Mouse (Mus musculus): ENCODE measurements around the gene Cldn10.

Gene Cldn10

DNA sequence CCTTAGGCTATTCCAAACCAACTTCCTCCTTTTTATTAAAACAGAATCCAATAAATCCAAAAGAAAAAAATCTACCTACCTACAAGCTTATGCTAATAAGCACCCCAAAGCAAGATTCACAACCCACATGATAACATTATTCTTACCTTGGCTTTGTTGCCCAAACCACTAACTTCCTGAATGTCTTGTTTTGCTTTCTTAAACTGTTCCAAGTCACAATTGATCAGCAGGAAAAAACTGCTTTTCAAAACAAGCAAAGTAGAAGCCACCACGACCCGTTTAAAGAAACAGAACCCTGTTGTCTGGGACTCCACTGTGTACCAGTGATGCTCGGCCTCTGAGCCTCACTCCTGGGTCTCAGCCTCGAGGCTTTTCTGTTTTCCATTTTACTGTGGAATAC is 77.2 kb downstream of the Cldn10 start:
- DNase-seq (ENCODE audit: low spot score), result no peak

DNA sequence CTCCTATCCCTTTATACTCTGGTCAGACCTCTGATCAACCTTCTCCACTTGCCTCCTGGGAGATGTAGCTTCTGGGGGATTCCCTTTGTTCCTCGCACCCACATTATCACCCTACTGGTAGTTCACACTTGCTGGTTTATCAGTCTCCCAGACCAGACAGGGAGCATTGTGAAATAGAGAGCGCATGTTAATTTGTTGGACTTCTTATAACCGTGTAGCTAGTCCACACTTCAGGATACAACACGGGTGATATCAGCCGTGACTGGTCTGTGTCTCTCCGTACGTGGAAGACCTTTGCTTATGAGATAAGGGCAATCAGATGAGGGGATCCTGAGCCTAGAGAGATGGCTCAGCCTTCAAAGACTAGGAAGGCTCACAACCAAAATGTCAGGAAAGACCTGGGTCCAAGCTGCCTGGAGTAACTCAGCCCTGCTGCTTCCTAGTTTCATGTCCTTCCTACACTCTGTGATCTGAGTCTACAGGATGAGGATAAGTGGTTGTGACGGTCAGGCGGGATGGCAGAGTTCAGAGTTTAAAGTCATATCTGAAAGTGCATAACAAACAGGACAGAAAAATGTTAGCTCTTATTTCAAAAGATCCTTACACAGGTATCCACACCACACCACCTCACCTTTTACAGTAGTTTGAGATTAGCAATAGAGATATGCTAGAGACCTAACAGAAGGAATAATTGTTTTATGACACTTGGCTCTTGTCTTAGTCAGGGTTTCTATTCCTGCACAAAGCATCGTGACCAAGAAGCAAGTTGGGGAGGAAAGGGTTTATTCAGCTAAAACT is 78.5 kb downstream of the Cldn10 start:
- DNase-seq (ENCODE audit: low spot score), result no peak

DNA sequence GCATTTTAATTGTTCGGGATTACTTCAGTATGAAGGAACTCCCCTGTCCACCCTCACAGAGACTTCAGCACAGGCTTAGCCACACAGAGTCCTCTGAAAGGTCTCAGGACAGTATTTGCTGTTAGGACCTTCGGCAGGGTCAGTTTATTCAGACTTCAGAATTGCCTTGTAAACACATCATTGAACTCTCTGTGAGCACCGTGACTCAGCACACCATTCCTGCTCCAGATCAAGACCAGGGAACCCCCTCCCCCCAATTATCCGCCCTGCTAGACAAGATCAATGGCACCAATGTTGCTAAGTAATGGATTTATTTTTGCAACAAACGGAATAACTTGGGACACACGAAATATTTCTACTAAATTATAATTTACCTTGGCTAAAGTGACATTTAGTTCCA is 79.7 kb downstream of the Cldn10 start:
- DNase-seq (ENCODE audit: low spot score), result no peak

DNA sequence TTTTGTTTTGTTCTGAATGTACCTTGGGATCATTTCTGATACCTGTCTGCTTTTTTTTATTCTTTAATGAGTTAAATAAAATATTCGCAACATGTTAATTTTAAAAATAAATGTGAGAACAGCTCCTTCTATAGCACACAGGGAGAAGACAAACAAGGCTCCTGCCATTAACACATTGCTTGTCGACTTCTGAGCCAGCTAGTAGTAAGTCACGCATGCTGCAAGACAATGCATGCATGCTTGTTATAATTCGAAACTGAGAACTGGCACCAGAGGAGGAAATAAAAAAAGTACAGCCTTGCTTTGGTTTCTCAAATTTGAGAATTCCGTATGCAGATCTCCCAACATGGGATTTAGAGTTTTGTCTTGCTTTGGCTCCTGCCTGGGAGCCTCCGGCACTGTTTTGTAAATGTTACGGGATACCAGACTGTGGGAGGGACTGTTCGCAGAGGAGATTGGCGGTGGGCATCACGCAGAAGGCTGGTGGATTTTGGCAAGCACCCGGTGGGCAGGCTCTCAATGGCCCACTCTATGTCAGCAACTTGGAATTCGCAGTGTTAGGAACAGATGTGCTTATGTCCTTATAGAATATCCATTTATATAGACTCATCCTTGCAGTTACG is 80.5 kb downstream of the Cldn10 start:
- no peak for DNase-seq (ENCODE audit: low spot score)

DNA sequence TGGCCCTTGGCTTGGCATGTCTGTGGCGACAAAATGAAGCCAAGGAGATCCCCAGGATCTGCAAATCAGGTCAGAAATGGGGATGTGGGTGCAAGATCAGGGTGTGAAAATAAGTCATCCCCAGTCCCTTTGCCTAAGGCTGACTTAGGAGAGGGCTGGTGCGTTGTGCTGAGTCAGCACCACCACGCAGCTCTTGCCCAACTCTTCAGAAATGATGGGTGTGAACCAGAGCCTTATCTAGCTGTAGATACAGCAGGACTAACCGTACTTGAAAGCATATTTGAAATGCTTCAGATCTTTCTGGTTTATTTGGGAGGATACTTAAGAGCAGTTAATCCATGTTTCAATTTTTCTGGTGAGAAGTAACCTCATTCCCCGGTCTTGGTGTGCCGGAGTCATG is 82.0 kb downstream of the Cldn10 start:
- DNase-seq (ENCODE audit: low spot score), result no peak

DNA sequence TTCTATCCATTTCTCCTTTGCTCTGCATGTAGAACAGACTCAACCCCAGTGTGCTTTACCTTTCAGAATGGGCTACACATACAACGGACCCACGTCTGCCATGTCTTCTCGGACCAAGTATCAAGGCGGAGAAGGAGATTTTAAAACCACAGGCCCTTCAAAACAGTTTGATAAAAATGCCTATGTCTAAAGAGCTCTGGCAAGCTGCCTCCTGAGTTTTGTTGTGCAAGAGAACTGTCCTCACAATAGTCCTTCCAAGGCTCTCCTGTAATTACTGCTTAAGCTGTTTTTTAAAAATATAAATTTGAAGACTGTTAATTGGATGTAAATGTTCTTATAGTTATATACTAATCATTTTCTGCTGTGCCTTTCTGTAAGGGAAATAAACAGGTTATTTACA is 86.4 kb downstream of the Cldn10 start:
- DNase-seq (ENCODE audit: low spot score), result no peak

DNA sequence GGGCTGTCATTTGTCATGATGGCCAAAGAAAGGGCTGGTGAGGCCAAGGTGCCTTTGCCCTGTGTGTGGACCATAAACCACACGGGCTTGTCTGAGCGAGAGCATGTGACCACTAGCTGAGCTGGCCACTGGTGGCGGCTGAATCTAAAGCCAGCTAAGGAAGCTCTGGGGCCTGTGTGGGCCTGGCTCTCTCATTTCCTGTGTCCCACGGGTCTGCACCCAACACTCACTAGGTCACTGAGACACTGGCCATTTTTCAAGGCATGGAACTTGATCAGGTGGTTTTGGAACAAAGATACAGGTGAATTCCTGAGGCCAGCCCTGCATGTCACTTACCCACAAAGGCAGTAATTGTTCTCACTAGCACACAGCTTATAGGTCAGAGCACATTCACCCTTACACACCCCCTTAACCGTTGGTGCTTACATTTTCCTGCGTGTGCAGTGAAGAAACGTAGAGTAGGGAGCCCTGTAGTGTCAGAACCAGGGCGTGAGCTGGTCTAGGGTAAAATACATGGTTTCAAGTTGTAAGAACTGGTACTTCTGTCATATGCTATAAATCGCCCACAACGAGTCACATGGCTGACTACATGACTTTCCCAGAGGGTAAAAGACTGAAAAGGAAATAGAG is 87.2 kb downstream of the Cldn10 start:
- no peak for DNase-seq (ENCODE audit: low spot score)

DNA sequence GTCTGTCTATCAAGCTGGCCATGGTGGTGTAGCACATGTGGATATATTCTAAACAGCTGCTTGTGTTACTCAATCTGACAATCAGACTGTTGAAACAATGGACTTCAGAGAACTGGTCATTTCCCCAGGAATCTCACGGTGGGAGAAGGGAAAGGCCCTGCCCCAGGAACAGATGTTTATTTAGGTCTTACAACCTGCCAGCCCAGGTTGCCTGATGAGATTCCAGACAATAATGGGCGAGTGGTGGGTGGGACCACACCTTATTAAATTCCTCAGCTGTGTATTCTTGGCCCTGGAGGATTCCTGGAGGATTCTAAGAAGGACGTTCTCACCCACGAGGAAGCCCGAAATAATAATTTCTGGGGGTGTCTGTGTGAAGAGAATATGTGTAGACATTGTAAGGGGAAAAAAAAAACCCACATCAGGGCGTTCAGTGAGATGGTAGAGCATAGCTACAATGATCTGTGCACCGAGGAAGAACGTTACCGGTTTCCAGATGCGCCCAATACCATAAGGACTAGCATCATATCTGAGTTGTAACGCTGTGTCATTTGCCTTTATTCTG is 90.7 kb downstream of the Cldn10 start:
- DNase-seq (ENCODE audit: low spot score), result no peak

DNA sequence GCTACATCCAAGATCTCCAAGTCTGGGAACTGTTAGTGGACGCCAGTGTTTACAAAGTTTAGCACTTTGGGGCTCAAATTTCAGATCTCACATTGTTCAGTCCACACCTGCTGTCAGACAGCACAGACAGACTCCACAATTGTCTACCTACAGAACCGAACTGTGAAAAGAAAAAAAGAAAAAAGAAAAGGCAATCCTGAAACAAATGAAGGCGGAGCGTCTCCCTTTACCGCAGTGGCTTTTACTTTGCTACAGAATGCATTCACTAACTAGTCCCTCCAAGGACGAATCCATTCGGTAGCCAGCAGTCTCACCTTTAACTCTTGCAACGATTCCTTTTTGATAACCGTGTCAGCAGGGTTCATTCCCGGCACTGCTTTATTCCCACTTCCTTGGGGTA is 93.0 kb downstream of the Cldn10 start:
- no peak for DNase-seq (ENCODE audit: low spot score)

DNA sequence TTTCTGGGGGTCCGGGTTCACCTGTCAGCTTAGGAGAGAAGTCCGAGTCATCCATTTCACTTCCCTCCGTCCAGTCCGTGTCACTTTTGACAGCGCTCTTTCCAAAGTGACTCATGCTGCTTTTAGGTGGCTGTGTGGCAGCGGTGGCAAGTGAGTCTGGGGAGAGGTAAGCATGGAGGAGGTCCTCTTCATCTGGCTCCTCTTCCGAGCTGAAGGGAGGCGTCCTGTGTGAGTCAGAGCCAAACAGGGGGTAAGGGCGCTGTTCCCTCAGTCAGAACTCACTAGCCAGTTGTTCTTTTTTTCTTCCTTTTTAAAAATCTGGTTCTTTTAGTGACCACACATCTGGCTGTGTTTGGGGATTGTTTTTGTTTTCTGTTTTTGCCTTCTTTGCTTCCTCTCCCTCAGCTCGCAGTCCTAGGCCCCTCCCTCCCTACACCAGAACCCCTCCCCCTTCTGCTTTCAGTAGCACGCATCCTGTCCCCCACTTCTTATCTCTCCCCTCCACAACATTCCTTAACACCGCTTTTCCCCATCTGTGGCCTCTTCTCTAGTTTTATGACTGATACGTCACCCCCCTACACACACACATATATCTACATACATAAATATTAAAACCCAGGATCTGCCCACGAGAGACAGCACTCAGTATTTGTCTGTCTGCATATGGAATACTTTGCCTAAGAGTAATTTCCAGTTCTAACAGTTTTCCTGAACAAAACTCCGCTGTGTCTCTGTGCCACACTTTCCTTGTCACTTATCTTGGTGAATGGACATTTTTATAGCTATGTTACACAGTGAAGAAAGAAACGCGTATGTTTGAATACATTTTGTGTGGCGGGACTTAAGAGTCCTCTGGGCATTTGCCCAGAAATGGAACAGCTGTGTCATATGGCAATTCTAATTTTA is 95.9 kb downstream of the Cldn10 start:
- DNase-seq (ENCODE audit: low spot score), result no peak

DNA sequence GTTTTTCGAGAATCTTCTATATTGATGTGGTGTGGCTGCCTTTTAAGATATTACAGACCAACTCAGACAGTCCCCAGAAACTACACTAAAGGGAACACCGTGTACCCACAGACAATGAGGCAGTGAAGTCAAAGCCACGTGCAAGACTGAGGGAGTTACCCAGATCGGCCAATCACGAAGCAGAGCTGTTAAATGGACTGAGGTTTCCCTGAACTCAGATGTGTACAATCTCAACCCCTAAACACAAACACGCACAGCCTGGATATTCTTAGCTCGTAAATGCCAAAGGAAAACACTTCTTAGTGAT is 96.5 kb downstream of the Cldn10 start:
- DNase-seq (ENCODE audit: low spot score), result no peak

DNA sequence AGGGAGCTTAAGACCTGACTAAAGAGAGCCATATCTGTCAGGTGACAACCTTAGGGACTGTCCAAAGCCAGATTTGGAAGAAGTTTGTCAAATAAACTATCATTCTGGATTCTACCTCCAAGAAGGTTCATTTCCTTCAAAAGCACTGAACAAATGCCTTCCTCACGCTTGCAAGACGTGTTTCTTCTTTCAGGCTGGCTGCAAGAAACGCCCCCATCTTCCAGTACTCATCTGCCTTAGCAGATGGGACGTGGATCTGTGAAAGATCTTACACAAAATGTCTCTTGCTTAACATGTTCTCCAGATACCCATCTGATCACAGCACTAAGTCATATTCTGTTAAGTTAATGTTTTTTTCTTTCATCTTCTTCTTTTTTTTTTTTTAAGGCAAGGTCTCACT is 102.4 kb downstream of the Cldn10 start:
- DNase-seq (ENCODE audit: low spot score), result no peak

DNA sequence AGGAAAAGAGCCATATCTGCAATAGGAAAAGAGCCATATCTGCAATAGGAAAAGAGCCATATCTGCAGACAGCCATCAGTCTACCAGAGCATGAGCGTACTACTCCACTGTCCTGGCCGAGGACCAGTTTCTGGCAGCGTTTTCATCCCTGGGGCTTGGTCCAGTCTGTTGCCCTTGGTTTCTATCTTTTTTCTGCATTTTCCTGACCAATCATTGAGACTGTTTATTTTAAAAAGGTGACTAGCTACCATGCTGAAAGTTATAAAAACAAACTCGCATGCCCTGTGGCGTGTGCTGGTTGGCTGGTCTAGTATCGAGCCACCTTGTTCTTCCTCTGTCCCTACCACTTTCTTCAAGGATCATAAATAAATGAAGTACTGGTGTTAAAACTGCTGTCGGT is 107.5 kb downstream of the Cldn10 start:
- DNase-seq (ENCODE audit: low spot score), result no peak

DNA sequence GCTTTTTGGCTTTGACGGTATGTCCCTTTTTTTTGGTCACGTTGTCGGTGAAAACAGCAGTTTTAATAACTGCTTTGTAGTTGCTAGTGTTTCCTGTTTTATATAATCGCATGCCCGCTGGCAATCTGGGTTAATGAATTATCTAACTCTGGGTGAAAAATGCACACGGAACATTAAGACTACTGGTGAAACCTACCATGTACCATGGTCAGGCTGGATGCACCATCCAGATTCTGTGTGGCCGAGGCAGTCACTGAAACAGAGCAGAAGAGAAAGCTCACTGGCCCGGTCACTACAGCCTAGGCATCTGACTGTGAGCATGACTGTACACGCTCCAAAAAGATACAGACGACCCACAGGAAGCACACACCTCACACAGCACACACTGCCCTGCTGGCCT is 107.9 kb downstream of the Cldn10 start:
- no peak for DNase-seq (ENCODE audit: low spot score)

DNA sequence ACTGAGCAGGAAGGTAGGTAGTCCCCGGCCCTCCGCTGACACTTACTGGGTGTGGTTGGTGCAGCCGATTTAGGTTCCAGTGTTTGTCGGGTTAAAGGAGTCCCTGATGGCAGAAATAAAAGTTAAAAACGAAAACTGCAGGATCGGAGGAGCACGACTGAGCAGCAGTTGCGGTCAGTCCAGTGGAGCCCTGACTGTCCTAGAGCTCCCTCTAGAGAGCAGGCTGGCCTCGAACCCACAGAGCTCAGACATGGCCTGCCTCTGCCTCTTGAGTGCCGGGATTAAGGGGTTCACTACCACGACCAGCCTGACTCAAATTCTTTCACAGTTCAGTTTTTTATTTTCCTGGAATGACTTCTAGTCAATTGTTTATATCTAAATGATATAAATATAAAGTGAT is 112.2 kb downstream of the Cldn10 start:
- no peak for DNase-seq (ENCODE audit: low spot score)

DNA sequence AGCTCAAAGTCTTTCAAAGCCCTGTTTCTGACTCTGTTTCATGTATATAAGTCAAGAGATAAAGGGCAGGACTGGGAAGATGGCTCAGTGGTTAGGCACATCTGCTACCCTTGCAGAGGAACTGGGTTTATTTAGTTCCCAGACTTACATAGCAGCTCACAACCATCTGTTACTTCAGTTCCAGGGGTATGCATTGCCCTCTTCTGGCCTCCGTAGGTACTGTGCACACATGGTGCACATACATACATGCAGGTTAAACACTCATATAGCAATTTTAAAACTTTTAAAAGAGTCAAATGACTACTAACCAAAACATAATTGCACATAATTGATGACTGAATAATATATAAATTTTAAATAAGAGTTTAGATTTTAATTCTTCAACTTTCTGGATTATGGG is 113.2 kb downstream of the Cldn10 start:
- no peak for DNase-seq (ENCODE audit: low spot score)

DNA sequence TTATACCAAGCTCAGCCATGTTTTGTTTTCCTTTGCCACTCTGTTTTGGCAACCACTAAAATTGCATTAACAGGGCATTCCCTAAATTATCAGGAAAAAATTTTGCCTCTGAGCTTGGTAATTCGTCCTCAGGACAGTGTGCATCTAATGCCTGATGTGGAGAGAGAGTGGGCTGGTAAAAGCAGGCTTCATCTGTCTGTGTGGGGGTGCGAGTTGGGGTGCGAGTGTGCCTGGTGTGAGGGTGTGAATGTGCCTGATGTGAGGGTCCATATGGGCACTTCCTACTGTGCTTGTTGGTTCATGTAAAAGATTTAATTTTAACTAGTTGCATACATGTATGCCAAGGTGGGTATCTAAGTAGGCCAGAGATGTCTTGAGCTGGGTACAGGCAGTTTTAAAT is 115.7 kb downstream of the Cldn10 start:
- DNase-seq (ENCODE audit: low spot score), result no peak

DNA sequence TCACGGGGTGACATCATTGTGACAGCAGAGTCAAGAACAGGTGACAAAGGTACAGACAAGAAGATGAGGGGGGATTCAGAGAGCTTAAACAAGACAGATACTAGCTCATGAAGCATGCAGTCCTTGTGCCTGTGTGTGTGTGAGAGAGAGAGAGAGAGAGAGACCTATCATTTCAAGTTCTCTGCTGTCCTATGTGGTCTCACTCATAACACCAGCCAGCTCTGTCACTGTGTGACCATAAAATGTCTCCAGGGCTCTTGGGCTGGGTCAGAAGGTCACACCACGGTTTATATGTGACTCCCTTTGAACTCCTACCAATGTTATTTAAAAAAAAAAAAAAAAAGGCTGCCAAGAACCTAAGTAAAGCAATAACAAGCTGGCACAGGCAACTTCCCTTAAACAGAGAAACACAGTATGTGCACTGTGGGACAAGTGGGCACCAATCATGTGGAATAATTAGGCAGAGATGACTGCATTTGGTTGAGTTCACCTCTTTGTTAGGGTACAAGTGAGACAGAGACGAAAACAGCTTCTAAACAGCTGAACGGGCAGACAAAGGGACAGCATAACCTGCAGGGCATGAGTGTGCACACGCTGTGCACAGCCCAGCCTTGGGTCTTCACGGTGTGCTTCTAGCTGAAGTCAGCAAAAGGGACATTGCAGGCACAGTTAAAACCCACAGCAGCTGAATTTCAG is 116.3 kb downstream of the Cldn10 start:
- DNase-seq (ENCODE audit: low spot score), result no peak

DNA sequence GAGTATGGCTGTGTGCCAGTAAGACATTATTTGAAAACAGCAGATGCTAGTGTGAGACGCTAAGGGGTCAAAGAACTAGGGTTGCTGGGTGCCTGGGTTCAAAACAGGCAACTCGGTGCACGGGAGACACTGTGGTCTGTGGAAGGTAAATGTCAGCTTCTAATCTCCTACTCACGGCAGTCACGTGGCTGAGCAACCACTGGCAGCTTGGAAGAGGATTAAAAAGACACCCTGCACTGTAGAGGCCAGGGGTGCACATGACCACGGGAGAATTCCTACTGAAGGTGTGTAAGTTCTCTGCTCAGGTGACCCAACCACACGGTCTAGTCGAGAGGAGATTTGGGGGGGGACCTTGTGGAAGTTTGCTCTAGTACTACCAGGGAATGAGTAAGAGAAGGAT is 119.9 kb downstream of the Cldn10 start:
- no peak for DNase-seq (ENCODE audit: low spot score)

DNA sequence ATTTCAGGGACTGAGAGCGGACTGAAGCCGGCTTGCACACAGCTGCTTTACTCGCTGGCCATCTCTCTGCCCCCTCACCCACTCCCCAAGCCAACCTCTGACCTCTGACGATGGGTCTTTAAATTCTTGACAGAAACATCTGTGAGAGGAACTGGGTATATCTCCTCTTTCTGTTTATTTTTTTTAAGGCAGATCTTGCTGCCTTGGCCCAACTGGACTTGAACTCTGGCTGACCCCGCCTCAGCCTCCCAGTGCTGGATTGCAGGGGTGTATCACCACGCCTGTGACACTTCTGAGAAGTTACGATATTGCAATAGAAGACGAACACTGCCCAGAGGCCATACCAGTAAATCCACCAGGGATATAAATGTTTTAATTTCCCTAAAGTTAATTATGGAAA is 122.2 kb downstream of the Cldn10 start:
- DNase-seq (ENCODE audit: low spot score), result no peak

DNA sequence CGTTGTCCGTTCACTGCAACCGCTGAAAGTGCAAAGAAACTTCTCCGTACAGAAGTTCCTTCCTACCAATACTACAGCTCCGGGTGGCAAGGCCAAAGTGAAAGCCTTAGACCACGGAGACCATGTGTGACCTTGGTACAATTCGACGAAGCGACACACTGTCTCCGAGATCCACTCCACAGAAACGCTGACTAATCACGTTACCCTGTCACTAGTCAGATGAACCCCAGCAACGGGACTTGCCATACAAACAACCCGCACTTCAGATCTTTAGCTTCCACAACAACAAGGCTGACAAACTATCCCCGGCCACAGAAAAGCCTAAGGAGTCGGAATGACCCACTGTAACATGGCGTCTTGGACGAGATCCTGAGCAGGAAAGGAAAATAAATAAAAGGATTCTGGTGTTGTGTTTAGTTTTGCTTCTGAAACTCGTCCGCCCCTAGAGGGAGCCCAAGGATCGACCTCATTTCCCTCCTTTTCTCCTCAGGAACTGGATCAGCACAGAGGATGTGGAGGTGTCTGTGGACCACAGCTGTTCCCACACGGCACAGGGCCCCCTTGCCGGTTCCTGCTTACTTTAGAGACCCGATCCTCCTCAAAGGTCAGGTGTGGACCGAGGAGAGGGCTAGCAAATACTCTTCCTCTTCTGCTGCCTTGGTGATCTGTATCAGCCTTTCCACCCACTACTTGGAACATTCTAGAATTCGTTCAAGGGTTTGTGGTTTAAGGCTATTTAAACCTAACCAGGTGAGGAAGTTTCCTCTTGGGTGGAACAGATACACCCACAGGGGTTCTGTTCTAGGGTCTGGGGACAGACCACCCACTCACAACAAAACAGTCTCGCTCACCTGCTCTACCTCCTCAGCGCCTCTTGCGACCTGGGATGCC is 122.9 kb downstream of the Cldn10 start:
- no peak for DNase-seq (ENCODE audit: low spot score)

Data from layer of hippocampus, adult 9-10 months (tissue).